Mouse (Mus musculus) limb, embryonic 12.5 days (tissue): ENCODE data around the gene Parvb. TPM values are rescaled to one million over a fixed set of nuclear protein-coding genes. Genes with fewer than 3 reads are reported as not detected.
"Not testable (repeated sequence)": the region's sequence is repeated elsewhere in the genome, so short reads cannot be mapped to it uniquely, and the experiment has no call there.

Experiments used
- ATAC-seq: fragments of 200-750 bp; cut with Nextera tagmentation; 2 replicates; pipeline ENCODE4 v1.8.0; 2017; ENCODE audit warnings: low read depth, moderate TSS enrichment; ENCODE audit not compliant: insufficient number of reproducible peaks, insufficient read depth, low FRiP score, low TSS enrichment
- H3K27ac ChIP-seq: fragments of 300-500 bp; sonication (generic); 2 replicates; pipeline ENCODE4 v1.5.1; 2016; ENCODE audit warnings: mild to moderate bottlenecking, moderate library complexity
- H3K27me3 ChIP-seq: fragments of 300-500 bp; sonication (generic); 2 replicates; pipeline ENCODE4 v1.6.1; 2016; ENCODE audit warnings: mild to moderate bottlenecking, moderate library complexity
- H3K36me3 ChIP-seq: fragments of 300-500 bp; sonication (generic); 2 replicates; pipeline ENCODE4 v1.6.1; 2016; ENCODE audit warnings: mild to moderate bottlenecking, moderate library complexity
- H3K4me1 ChIP-seq: fragments of 300-500 bp; sonication (generic); replicated peaks from 2 replicates; pipeline ENCODE4 v1.6.1; 2016
- H3K4me2 ChIP-seq: fragments of 300-500 bp; sonication (generic); 2 replicates; pipeline ENCODE4 v1.6.1; 2016; ENCODE audit warnings: mild to moderate bottlenecking, moderate library complexity
- H3K4me3 ChIP-seq: fragments of 300-500 bp; sonication (generic); replicated peaks from 2 replicates; pipeline ENCODE4 v1.5.1; 2016; ENCODE audit warnings: mild to moderate bottlenecking
- H3K9ac ChIP-seq: fragments of 300-500 bp; sonication (generic); replicated peaks from 2 replicates; pipeline ENCODE4 v1.6.1; 2016; ENCODE audit warnings: mild to moderate bottlenecking, moderate library complexity
- H3K9me3 ChIP-seq: fragments of 300-500 bp; sonication (generic); 2 replicates; pipeline ENCODE4 v1.6.1; 2016; ENCODE audit warnings: mild to moderate bottlenecking, moderate library complexity
- WGBS: fragments of 180-500 bp; shearing (Covaris S2); methylation state at CpG from one replicate; pipeline ENCODE4 v1.1.7; 2016; 5-methylcytosine and 5-hydroxymethylcytosine counted together
- polyA plus RNA-seq: library from polyadenylated mRNA; unstranded; fragments of >200 nt; fragmentation: Nextera tagmentation; extraction: Ambion mirVana; gene quantifications from 2 replicates; pipeline ENCODE4 v1.2.1, GENCODE M21; 2016

Gene Parvb
- polyA plus RNA-seq, 1 experiment from 2014 or later: 3.9 TPM

DNA sequence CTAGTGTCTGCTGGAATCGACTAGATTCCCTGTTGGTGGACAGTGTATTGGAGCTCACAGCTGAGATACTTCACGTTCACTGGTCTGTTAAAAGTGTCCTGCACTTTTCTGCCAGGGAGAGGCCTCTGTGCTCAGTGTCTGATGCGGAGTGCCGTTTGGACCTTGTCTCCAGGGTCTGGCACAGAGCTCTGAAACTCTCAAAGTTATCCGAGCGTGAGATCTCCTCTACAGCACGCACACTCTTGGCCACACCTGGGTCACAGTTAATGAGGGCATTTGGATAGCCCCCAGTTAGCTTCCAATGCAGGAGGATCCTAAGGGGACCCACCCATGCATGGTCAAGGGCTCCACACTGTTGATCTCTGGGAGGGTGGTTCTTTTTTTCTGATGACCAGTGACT, 46.2 kb downstream of the Parvb start:
- Histone ChIP-seq H3K27ac (no peak overlapping the region), H3K27me3 (no peaks in the 10 kb centered on the region), H3K4me1 (no peaks in the 10 kb centered on the region), H3K4me2 (no peak overlapping the region), H3K9ac (no peak overlapping the region), H3K36me3 (peaks cover 7% of the 10 kb centered on the region), H3K9me3 (no peaks in the 10 kb centered on the region), H3K4me3 (no peak overlapping the region)
- ATAC-seq: no peak
- WGBS: 89% methylated on average over 7 of the region's 7 CpGs

- Histone ChIP-seq H3K27me3 (no peaks in the 10 kb centered on the region), H3K27ac (no peak overlapping the region), H3K36me3 (peaks cover 7% of the 10 kb centered on the region), H3K9ac (no peak overlapping the region), H3K4me2 (no peak overlapping the region), H3K4me1 (no peaks in the 10 kb centered on the region), H3K4me3 (no peak overlapping the region), H3K9me3 (no peaks in the 10 kb centered on the region)
- no peak for ATAC-seq
- 69% methylated on average over 7 of the region's 7 CpGs for WGBS
Observed at GRCm38 (mm10) chr15:84278656-84279055, 46.8 kb downstream of the Parvb start.

GRCm38 (mm10) chr15:84280309-84280708, 48.5 kb downstream of the Parvb start:
- Histone ChIP-seq H3K4me2 (no peak overlapping the region), H3K4me3 (no peak overlapping the region), H3K9me3 (no peaks in the 10 kb centered on the region; the same call in 1 of the 2 replicates), H3K36me3 (no peaks in the 10 kb centered on the region), H3K9ac (no peak overlapping the region), H3K27ac (no peak overlapping the region), H3K27me3 (no peaks in the 10 kb centered on the region), H3K4me1 (no peaks in the 10 kb centered on the region)
- ATAC-seq: no peak
- WGBS: 90% methylated on average over 8 of the region's 8 CpGs

DNA sequence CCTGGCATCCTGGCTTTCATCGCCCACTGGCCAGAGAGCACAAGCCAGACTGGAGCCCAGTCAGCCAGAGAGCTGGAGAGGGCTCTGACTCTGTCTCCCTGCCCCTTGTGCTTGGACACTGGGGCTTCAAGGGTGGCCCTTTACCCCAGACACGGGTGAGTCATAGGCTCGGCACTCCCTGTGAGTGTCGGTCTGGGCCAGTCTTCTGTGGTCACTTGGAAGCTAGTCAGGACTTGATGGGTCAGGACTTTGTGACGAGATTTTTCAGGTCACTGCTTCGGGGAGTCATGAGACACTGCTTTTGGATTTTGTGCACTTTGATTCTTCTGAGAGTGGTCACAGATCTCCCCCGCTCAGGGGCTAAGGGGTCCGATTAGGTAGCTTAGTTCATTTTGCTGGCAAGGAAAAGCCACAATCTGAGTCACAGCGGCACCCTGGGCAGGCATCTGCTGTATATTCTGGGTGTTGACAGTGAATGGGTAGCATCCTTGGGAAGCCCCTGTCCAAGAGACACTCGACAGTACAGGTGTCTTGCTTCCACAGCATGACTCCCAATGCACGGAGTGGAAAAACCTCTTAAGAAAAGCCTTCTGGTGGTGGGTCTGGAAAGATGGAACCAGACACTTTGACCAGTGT, 49.0 kb downstream of the Parvb start:
- Histone ChIP-seq H3K27ac (no peak overlapping the region), H3K9me3 (no peaks in the 10 kb centered on the region; the same call in 1 of the 2 replicates), H3K36me3 (no peaks in the 10 kb centered on the region), H3K4me3 (no peak overlapping the region), H3K4me2 (no peak overlapping the region), H3K4me1 (no peaks in the 10 kb centered on the region), H3K9ac (no peak overlapping the region), H3K27me3 (no peaks in the 10 kb centered on the region)
- ATAC-seq: no peak
- WGBS: 87% methylated on average over 11 of the region's 11 CpGs

DNA sequence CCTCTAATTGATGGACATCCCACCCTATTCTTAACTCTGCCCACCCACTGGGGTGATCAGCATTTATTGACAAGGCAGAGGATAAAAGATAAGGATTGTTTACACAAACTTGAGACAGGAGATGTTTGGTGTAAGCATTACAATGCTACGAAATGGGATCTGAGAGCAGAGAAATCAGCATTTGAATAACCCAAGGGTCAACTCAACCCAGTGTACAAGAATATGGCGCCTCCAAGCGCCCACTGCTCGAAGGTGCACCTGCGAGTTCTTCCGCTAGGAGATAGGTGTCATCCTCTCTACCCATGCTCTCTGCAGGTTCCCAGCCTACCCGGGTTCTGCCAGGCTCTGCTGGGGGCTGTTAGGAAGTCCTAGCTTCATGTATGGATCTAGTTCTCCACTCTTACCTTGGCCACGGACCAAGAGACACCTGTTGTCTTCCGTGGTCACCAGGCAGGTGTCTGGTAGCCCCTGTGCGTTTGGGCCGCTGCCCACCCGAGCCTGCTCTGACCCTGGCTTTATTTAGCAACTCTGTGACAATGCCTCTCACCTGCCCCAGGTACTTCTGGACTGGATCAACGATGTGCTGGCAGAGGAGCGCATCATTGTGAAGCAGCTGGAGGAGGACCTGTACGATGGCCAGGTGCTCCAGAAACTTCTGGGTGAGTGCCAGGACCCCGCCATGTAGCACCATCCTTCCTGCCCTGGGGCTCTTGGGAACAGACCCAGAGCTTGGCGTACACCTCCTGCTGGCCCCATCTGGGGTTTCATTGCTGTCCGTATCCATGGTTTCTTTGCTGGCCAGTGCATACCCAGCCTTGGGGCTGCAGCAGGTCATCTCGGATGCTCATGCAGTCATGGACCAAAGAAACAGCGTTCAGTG, 50.6 kb downstream of the Parvb start:
- no peak overlapping the region for H3K4me2 ChIP-seq
- H3K36me3 ChIP-seq: no peaks in the 10 kb centered on the region
- no peaks in the 10 kb centered on the region for H3K4me1 ChIP-seq
- no peaks in the 10 kb centered on the region; the same call in 1 of the 2 replicates for H3K9me3 ChIP-seq
- no peaks in the 10 kb centered on the region for H3K27me3 ChIP-seq
- H3K27ac ChIP-seq: no peak overlapping the region
- WGBS: 78% methylated on average over 20 of the region's 20 CpGs
- no peak for ATAC-seq
- no peak overlapping the region for H3K9ac ChIP-seq
- H3K4me3 ChIP-seq: no peak overlapping the region

GRCm38 (mm10) chr15:84284059-84284458, 52.2 kb downstream of the Parvb start:
- H3K4me2 ChIP-seq: no peak overlapping the region
- H3K27ac ChIP-seq: no peak overlapping the region
- no peaks in the 10 kb centered on the region for H3K36me3 ChIP-seq
- no peaks in the 10 kb centered on the region; the same call in 1 of the 2 replicates for H3K9me3 ChIP-seq
- WGBS: 66% methylated on average over 5 of the region's 5 CpGs
- ATAC-seq: no peak
- H3K4me3 ChIP-seq: no peak overlapping the region
- no peak overlapping the region for H3K9ac ChIP-seq
- peaks cover 4% of the 10 kb centered on the region; the same call in 1 of the 2 replicates for H3K4me1 ChIP-seq
- no peaks in the 10 kb centered on the region for H3K27me3 ChIP-seq

GRCm38 (mm10) chr15:84285453-84285852, 53.6 kb downstream of the Parvb start:
- ATAC-seq: no peak
- H3K27ac ChIP-seq: no peak overlapping the region
- no peaks in the 10 kb centered on the region for H3K27me3 ChIP-seq
- no peaks in the 10 kb centered on the region; the same call in 1 of the 2 replicates for H3K9me3 ChIP-seq
- no peak overlapping the region for H3K9ac ChIP-seq
- H3K4me2 ChIP-seq: no peak overlapping the region
- WGBS: 66% methylated on average over 7 of the region's 7 CpGs
- H3K36me3 ChIP-seq: no peaks in the 10 kb centered on the region
- no peak overlapping the region for H3K4me3 ChIP-seq
- H3K4me1 ChIP-seq: peaks cover 4% of the 10 kb centered on the region; the same call in 1 of the 2 replicates

- H3K27ac ChIP-seq, ATAC-seq, H3K36me3 ChIP-seq, H3K27me3 ChIP-seq, H3K9me3 ChIP-seq, H3K4me3 ChIP-seq, H3K9ac ChIP-seq, H3K4me2 ChIP-seq, H3K4me1 ChIP-seq: not testable (repeated sequence)
- 83% methylated on average over 1 of the region's 1 CpGs for WGBS
Observed at GRCm38 (mm10) chr15:84288953-84289352, 57.1 kb downstream of the Parvb start.

- no peak for ATAC-seq
- WGBS: 91% methylated on average over 5 of the region's 5 CpGs
- Histone ChIP-seq H3K4me1 (peaks cover 4% of the 10 kb centered on the region; the same call in 1 of the 2 replicates), H3K9me3 (no peaks in the 10 kb centered on the region), H3K27me3 (no peaks in the 10 kb centered on the region), H3K9ac (no peak overlapping the region), H3K4me3 (no peak overlapping the region), H3K36me3 (0 out of 2 replicates have a peak, but pooled peaks cover 2% of the 10 kb centered on the region), H3K4me2 (no peak overlapping the region), H3K27ac (no peak overlapping the region)
Observed at GRCm38 (mm10) chr15:84291097-84291496, 59.3 kb downstream of the Parvb start.

- no peak for ATAC-seq
- whole genome bisulfite sequencing: 80% methylated on average over 12 of the region's 12 CpGs
- Histone ChIP-seq H3K27ac (no peak overlapping the region), H3K9ac (no peak overlapping the region), H3K9me3 (no peaks in the 10 kb centered on the region), H3K36me3 (0 out of 2 replicates have a peak, but pooled peaks cover 2% of the 10 kb centered on the region), H3K27me3 (peaks cover 5% of the 10 kb centered on the region; the same call in 1 of the 2 replicates), H3K4me2 (no peak overlapping the region), H3K4me3 (no peak overlapping the region), H3K4me1 (peaks cover 8% of the 10 kb centered on the region)
Observed at GRCm38 (mm10) chr15:84293590-84293989, 61.7 kb downstream of the Parvb start.

- H3K36me3 ChIP-seq: 0 out of 2 replicates have a peak, but pooled peaks cover 2% of the 10 kb centered on the region
- ATAC-seq: no peak
- no peak overlapping the region for H3K4me3 ChIP-seq
- H3K4me2 ChIP-seq: no peak overlapping the region
- peaks cover 7% of the 10 kb centered on the region; the same call in 1 of the 2 replicates for H3K27me3 ChIP-seq
- peaks cover 16% of the 10 kb centered on the region for H3K4me1 ChIP-seq
- no peaks in the 10 kb centered on the region for H3K9me3 ChIP-seq
- H3K27ac ChIP-seq: no peak overlapping the region
- 89% methylated on average over 9 of the region's 9 CpGs for WGBS
- no peak overlapping the region for H3K9ac ChIP-seq
Observed at GRCm38 (mm10) chr15:84294391-84294790, 62.5 kb downstream of the Parvb start.
